Mouse (Mus musculus) telencephalon, adult 2 months (tissue): Measurements from ENCODE around the gene Mlph.

Source experiments
- DNase-seq: peaks from one replicate; pipeline ENCODE4 v3.0.0-alpha.2; 2011; ENCODE audit warnings: low read depth, low spot score

Mlph gene

GRCm38 (mm10) chr1:90914948-90915569, at the start of gene Mlph:
TSS of gene Mlph (plus strand) at chr1:90915085.
- no peak for DNase-seq

- DNase-seq = no peak
Observed at GRCm38 (mm10) chr1:90866734-90867133, 48.2 kb upstream of the Mlph start.

GRCm38 (mm10) chr1:90870581-90870980, 44.3 kb upstream of the Mlph start:
- DNase-seq = no peak

GRCm38 (mm10) chr1:90875371-90875770, 39.5 kb upstream of the Mlph start:
- no peak for DNase-seq

- no peak for DNase-seq
Observed at GRCm38 (mm10) chr1:90875961-90876360, 38.9 kb upstream of the Mlph start.

GRCm38 (mm10) chr1:90876486-90877270, 38.2 kb upstream of the Mlph start:
- no peak for DNase-seq

- DNase-seq = no peak
Observed at GRCm38 (mm10) chr1:90885771-90886460, 29.0 kb upstream of the Mlph start.

GRCm38 (mm10) chr1:90894521-90894920, 20.4 kb upstream of the Mlph start:
- DNase-seq = no peak

GRCm38 (mm10) chr1:90895004-90895403, 19.9 kb upstream of the Mlph start:
- DNase-seq = no peak

GRCm38 (mm10) chr1:90896281-90896680, 18.6 kb upstream of the Mlph start:
- DNase-seq = no peak

- DNase-seq = peak; percentile 34
Observed at GRCm38 (mm10) chr1:90896741-90897361, 18.0 kb upstream of the Mlph start.

- DNase-seq = no peak
Observed at GRCm38 (mm10) chr1:90898012-90898411, 16.9 kb upstream of the Mlph start.

- DNase-seq = no peak
Observed at GRCm38 (mm10) chr1:90899816-90900215, 15.1 kb upstream of the Mlph start.

GRCm38 (mm10) chr1:90900406-90900805, 14.5 kb upstream of the Mlph start:
- DNase-seq = no peak

- no peak for DNase-seq
Observed at GRCm38 (mm10) chr1:90901246-90901645, 13.6 kb upstream of the Mlph start.

GRCm38 (mm10) chr1:90901681-90902208, 13.1 kb upstream of the Mlph start:
- DNase-seq = no peak

GRCm38 (mm10) chr1:90902751-90903150, 12.1 kb upstream of the Mlph start:
- DNase-seq = no peak

GRCm38 (mm10) chr1:90903211-90903945, 11.5 kb upstream of the Mlph start:
- no peak for DNase-seq

GRCm38 (mm10) chr1:90903971-90904458, 10.9 kb upstream of the Mlph start:
- peak; percentile 83 for DNase-seq

GRCm38 (mm10) chr1:90904729-90905404, 10.0 kb upstream of the Mlph start:
- no peak for DNase-seq
